Mouse (Mus musculus): ENCODE results near the gene Gm6676.
"Not testable (repeated sequence)": the region's sequence is repeated elsewhere in the genome, so short reads cannot be mapped to it uniquely, and the experiment has no call there.

The Gm6676 gene

GRCm38 (mm10) chr14:7125312-7125711 is at the start of gene Gm6676:
Gm6676 (minus strand) TSS chr14:7125412.
- not testable (repeated sequence) for ATAC-seq (ENCODE audit: insufficient number of reproducible peaks, low FRiP score, low TSS enrichment)

- not testable (repeated sequence) for ATAC-seq (ENCODE audit: insufficient number of reproducible peaks, low FRiP score, low TSS enrichment)
Observed at GRCm38 (mm10) chr14:7174483-7174971, 49.3 kb upstream of the Gm6676 start, which contains the start of gene Gm3512. Gm3512 (minus strand) TSS chr14:7174533.

- not testable (repeated sequence) for ATAC-seq (ENCODE audit: insufficient number of reproducible peaks, low FRiP score, low TSS enrichment)
Observed at GRCm38 (mm10) chr14:7105124-7105802, 19.9 kb downstream of the Gm6676 start.

- ATAC-seq (ENCODE audit: insufficient number of reproducible peaks, low FRiP score, low TSS enrichment) = not testable (repeated sequence)
Observed at GRCm38 (mm10) chr14:7100521-7100920, 24.7 kb downstream of the Gm6676 start, which contains the start of gene Gm3696. Gm3696 (minus strand) TSS chr14:7100621.

All from cerebellum, adult (tissue).